Mouse (Mus musculus): ENCODE data around the gene Hexim2. TPM values are rescaled to one million over a fixed set of nuclear protein-coding genes. Genes with fewer than 3 reads are reported as not detected.

The Hexim2 gene
- polyA plus RNA-seq, 1 experiment from 2014 or later = 3.5 TPM

GRCm38 (mm10) chr11:103158621-103159478 lies 26.6 kb downstream of the Hexim2 start:
- Histone ChIP-seq H3K9me3 (ENCODE audit: control insufficient read depth) (no peaks in the 10 kb centered on the region), H3K27ac (ENCODE audit: low read depth, low read length) (peak overlapping the region; percentile 30; the same call in 1 of the 2 replicates), H3K4me3 (ENCODE audit: low read depth, low read length) (peak overlapping the region; percentile 33), H3K36me3 (ENCODE audit: control insufficient read depth, insufficient read depth) (no peaks in the 10 kb centered on the region), H3K4me2 (replicated peaks; ENCODE audit: low read depth) (peak overlapping the region; percentile 82), H3K9ac (ENCODE audit: low read depth, low read length) (0 out of 2 replicates have a peak overlapping the region, but pooled peaks have one; percentile 23), H3K27me3 (replicated peaks; ENCODE audit: control insufficient read depth, insufficient read depth, low read length) (no peaks in the 10 kb centered on the region), H3K4me1 (replicated peaks; ENCODE audit: control insufficient read depth, insufficient read depth, low read length) (no peaks in the 10 kb centered on the region)
- TF ChIP-seq CTCF (IDR thresholded peaks at IDR 0.05; ENCODE audit: low read depth) = peak; percentile 96
- WGBS = 2% methylated on average over 25 of the region's 25 CpGs
- peak; percentile 96 for ATAC-seq

- no peaks in the 10 kb centered on the region for H3K9me3 ChIP-seq (ENCODE audit: control insufficient read depth)
- H3K4me1 ChIP-seq (replicated peaks; ENCODE audit: control insufficient read depth, insufficient read depth, low read length) = no peaks in the 10 kb centered on the region
- no peaks in the 10 kb centered on the region for H3K27me3 ChIP-seq (replicated peaks; ENCODE audit: control insufficient read depth, insufficient read depth, low read length)
- no peak overlapping the region for H3K4me3 ChIP-seq (ENCODE audit: low read depth, low read length)
- no peak for TF ChIP-seq CTCF (IDR thresholded peaks at IDR 0.05; ENCODE audit: low read depth)
- no peaks in the 10 kb centered on the region for H3K36me3 ChIP-seq (ENCODE audit: control insufficient read depth, insufficient read depth)
- no peak overlapping the region for H3K4me2 ChIP-seq (replicated peaks; ENCODE audit: low read depth)
- H3K9ac ChIP-seq (ENCODE audit: low read depth, low read length) = no peak overlapping the region
- no peak for ATAC-seq
- no peak overlapping the region for H3K27ac ChIP-seq (ENCODE audit: low read depth, low read length)
- 90% methylated on average over 11 of the region's 11 CpGs for WGBS
These were observed 28.5 kb downstream of the Hexim2 start for GRCm38 (mm10) chr11:103160738-103161137.

- Histone ChIP-seq H3K9ac (ENCODE audit: low read depth, low read length) (no peak overlapping the region), H3K4me2 (replicated peaks; ENCODE audit: low read depth) (no peak overlapping the region), H3K27ac (ENCODE audit: low read depth, low read length) (no peak overlapping the region), H3K27me3 (replicated peaks; ENCODE audit: control insufficient read depth, insufficient read depth, low read length) (no peaks in the 10 kb centered on the region), H3K9me3 (ENCODE audit: control insufficient read depth) (no peaks in the 10 kb centered on the region), H3K36me3 (ENCODE audit: control insufficient read depth, insufficient read depth) (no peaks in the 10 kb centered on the region), H3K4me3 (ENCODE audit: low read depth, low read length) (no peak overlapping the region), H3K4me1 (replicated peaks; ENCODE audit: control insufficient read depth, insufficient read depth, low read length) (no peaks in the 10 kb centered on the region)
- ATAC-seq = no peak
- peak; percentile 52 for TF ChIP-seq CTCF (IDR thresholded peaks at IDR 0.05; ENCODE audit: low read depth)
- WGBS = 78% methylated on average over 7 of the region's 7 CpGs
These were observed 29.2 kb downstream of the Hexim2 start for GRCm38 (mm10) chr11:103161449-103161848.

GRCm38 (mm10) chr11:103162132-103162531 lies 29.9 kb downstream of the Hexim2 start:
- Histone ChIP-seq H3K36me3 (ENCODE audit: control insufficient read depth, insufficient read depth) (no peaks in the 10 kb centered on the region), H3K27me3 (replicated peaks; ENCODE audit: control insufficient read depth, insufficient read depth, low read length) (no peaks in the 10 kb centered on the region), H3K4me2 (replicated peaks; ENCODE audit: low read depth) (no peak overlapping the region), H3K4me1 (replicated peaks; ENCODE audit: control insufficient read depth, insufficient read depth, low read length) (no peaks in the 10 kb centered on the region), H3K27ac (ENCODE audit: low read depth, low read length) (no peak overlapping the region), H3K9ac (ENCODE audit: low read depth, low read length) (no peak overlapping the region), H3K9me3 (ENCODE audit: control insufficient read depth) (no peaks in the 10 kb centered on the region), H3K4me3 (ENCODE audit: low read depth, low read length) (no peak overlapping the region)
- WGBS = 88% methylated on average over 5 of the region's 5 CpGs
- peak; percentile 55 for TF ChIP-seq CTCF (IDR thresholded peaks at IDR 0.05; ENCODE audit: low read depth)
- ATAC-seq = no peak

- no peak for ATAC-seq
- Histone ChIP-seq H3K9me3 (ENCODE audit: control insufficient read depth) (no peaks in the 10 kb centered on the region), H3K4me2 (replicated peaks; ENCODE audit: low read depth) (peak overlapping the region; percentile 27; the same call in 1 of the 2 replicates), H3K9ac (ENCODE audit: low read depth, low read length) (no peak overlapping the region), H3K27me3 (replicated peaks; ENCODE audit: control insufficient read depth, insufficient read depth, low read length) (0 out of 2 replicates have a peak, but pooled peaks cover 2% of the 10 kb centered on the region), H3K27ac (ENCODE audit: low read depth, low read length) (no peak overlapping the region), H3K4me1 (replicated peaks; ENCODE audit: control insufficient read depth, insufficient read depth, low read length) (no peaks in the 10 kb centered on the region), H3K36me3 (ENCODE audit: control insufficient read depth, insufficient read depth) (no peaks in the 10 kb centered on the region), H3K4me3 (ENCODE audit: low read depth, low read length) (no peak overlapping the region)
- WGBS = 16% methylated on average over 10 of the region's 10 CpGs
- TF ChIP-seq CTCF (IDR thresholded peaks at IDR 0.05; ENCODE audit: low read depth) = no peak
These were observed 32.2 kb downstream of the Hexim2 start for GRCm38 (mm10) chr11:103164391-103164790.

GRCm38 (mm10) chr11:103168690-103169390 lies 36.6 kb downstream of the Hexim2 start:
- Histone ChIP-seq H3K4me2 (replicated peaks; ENCODE audit: low read depth) (no peak overlapping the region), H3K27ac (ENCODE audit: low read depth, low read length) (no peak overlapping the region), H3K36me3 (ENCODE audit: control insufficient read depth, insufficient read depth) (no peaks in the 10 kb centered on the region), H3K9ac (ENCODE audit: low read depth, low read length) (no peak overlapping the region), H3K9me3 (ENCODE audit: control insufficient read depth) (no peaks in the 10 kb centered on the region), H3K4me1 (replicated peaks; ENCODE audit: control insufficient read depth, insufficient read depth, low read length) (peaks cover 5% of the 10 kb centered on the region; the same call in 1 of the 2 replicates), H3K27me3 (replicated peaks; ENCODE audit: control insufficient read depth, insufficient read depth, low read length) (peaks cover 27% of the 10 kb centered on the region), H3K4me3 (ENCODE audit: low read depth, low read length) (no peak overlapping the region)
- peak; percentile 99 for TF ChIP-seq CTCF (IDR thresholded peaks at IDR 0.05; ENCODE audit: low read depth)
- 26% methylated on average over 9 of the region's 9 CpGs for WGBS
- ATAC-seq = no peak
